Mouse (Mus musculus) thymus, adult 2 months (tissue): ENCODE results near the gene Mylk. TPM values are rescaled to one million over a fixed set of nuclear protein-coding genes. Genes with fewer than 3 reads are reported as not detected.

ENCODE experiments used
- DNase-seq: peaks from one replicate; pipeline ENCODE4 v3.0.0; 2021
- H3K27ac ChIP-seq: fragments of 200-500 bp; 2 replicates; pipeline ENCODE4 v1.5.1; 2012; ENCODE audit warnings: low read length, control low read depth; ENCODE audit not compliant: control insufficient read depth, insufficient read depth
- H3K27me3 ChIP-seq: fragments of 200-500 bp; 2 replicates; pipeline ENCODE4 v1.6.1; 2012; ENCODE audit warnings: mild to moderate bottlenecking, low read length, moderate library complexity, mixed read lengths; ENCODE audit not compliant: control insufficient read depth, insufficient read depth
- H3K36me3 ChIP-seq: fragments of 200-500 bp; 2 replicates; pipeline ENCODE4 v1.6.1; 2012; ENCODE audit warnings: mild to moderate bottlenecking, low read length, moderate library complexity; ENCODE audit not compliant: control insufficient read depth, insufficient read depth
- H3K4me1 ChIP-seq: fragments of 200-500 bp; replicated peaks from 2 replicates; pipeline ENCODE4 v1.6.1; 2012; ENCODE audit warnings: low read length; ENCODE audit not compliant: control insufficient read depth, insufficient read depth
- H3K4me3 ChIP-seq: fragments of 200-500 bp; 2 replicates; pipeline ENCODE4 v1.5.1; 2012; ENCODE audit warnings: mild to moderate bottlenecking, low read length, control low read depth, moderate library complexity; ENCODE audit not compliant: control insufficient read depth, insufficient read depth
- CTCF ChIP-seq: fragments of 200-500 bp; IDR thresholded peaks from 2 replicates; pipeline ENCODE4 v1.5.1; 2012; ENCODE audit warnings: mild to moderate bottlenecking, control low read depth, low read length, moderate library complexity, borderline replicate concordance; ENCODE audit not compliant: control insufficient read depth, poor library complexity, insufficient read depth; ENCODE audit errors: extremely low read depth
- POLR2A ChIP-seq: fragments of 200-500 bp; IDR thresholded peaks from 2 replicates; pipeline ENCODE4 v1.6.1; 2012; ENCODE audit warnings: mild to moderate bottlenecking, low read length, control low read depth, moderate library complexity; ENCODE audit not compliant: control insufficient read depth, poor library complexity, insufficient read depth; ENCODE audit errors: extremely low read depth
- WGBS: fragments of 180-500 bp; shearing (Covaris S2); methylation state at CpG from one replicate; pipeline ENCODE4 v1.1.7; 2018; 5-methylcytosine and 5-hydroxymethylcytosine counted together
- polyA plus RNA-seq: library from polyadenylated mRNA; depleted of rRNA; stranded (reverse); fragments of >200 nt; gene quantifications from 2 replicates; pipeline ENCODE4 v1.2.3, GENCODE M21; 2012

Mylk gene
- polyA plus RNA-seq, 1 experiment: 7.2 TPM

- TF ChIP-seq CTCF: no peak
- TF ChIP-seq POLR2A: no peak
- Histone ChIP-seq H3K27me3 (no peaks in the 10 kb centered on the region), H3K36me3 (no peaks in the 10 kb centered on the region), H3K4me3 (no peak overlapping the region), H3K27ac (no peak overlapping the region), H3K4me1 (no peaks in the 10 kb centered on the region)
- 94% methylated on average over 1 of the region's 1 CpGs for WGBS
- DNase-seq: no peak
Measured at GRCm38 (mm10) chr16:34766193-34766592, 21.2 kb downstream of the Mylk start.

DNA sequence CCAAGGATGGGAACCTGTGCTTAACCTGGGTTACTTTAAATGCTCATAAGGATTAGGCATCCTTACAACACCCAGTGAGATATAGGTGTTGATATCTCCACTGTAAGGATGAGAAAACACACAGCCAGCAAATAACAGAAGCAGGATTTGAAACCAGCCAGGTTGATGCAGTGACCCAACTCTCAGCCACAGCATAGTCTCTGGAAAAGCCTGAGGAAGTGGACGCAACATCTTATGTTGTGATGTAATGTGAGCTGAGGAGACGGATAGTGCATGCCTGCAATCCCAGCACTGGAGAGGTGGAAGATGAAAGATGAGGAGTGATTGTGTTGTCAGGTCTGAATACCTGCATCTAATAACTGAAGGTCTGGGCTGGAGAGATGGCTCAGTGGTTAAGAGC, 22.4 kb downstream of the Mylk start:
- 93% methylated on average over 2 of the region's 2 CpGs for whole genome bisulfite sequencing
- no peak for DNase-seq
- H3K27ac ChIP-seq: no peak overlapping the region
- H3K36me3 ChIP-seq: no peaks in the 10 kb centered on the region
- H3K4me1 ChIP-seq: no peaks in the 10 kb centered on the region
- H3K4me3 ChIP-seq: no peak overlapping the region
- TF ChIP-seq POLR2A (no peak), CTCF (no peak)
- H3K27me3 ChIP-seq: no peaks in the 10 kb centered on the region

DNA sequence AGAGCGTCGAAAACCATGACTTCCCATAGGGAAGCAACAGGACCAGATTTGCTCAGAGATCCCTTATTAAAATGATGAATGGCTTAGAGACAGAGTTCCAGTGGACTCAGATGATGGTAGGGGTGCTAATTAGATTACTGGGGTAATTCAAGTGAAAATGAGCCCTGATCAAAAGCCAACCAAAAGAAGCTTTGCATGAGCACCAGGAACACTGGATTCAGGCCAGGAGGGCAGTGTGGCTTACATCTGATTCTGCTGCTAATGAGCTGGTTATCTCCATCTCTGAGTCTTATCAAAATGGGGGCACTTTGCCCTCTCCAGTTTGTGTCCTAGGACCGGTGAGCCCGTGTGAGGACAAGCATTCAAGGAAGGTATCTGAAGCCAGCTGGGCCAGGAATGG, 23.4 kb downstream of the Mylk start:
- Histone ChIP-seq H3K4me1 (no peaks in the 10 kb centered on the region), H3K4me3 (no peak overlapping the region), H3K27ac (no peak overlapping the region), H3K36me3 (no peaks in the 10 kb centered on the region), H3K27me3 (no peaks in the 10 kb centered on the region)
- 94% methylated on average over 4 of the region's 4 CpGs for WGBS
- no peak for DNase-seq
- no peak for TF ChIP-seq POLR2A
- TF ChIP-seq CTCF: no peak

GRCm38 (mm10) chr16:34770127-34770526, 25.1 kb downstream of the Mylk start:
- H3K27ac ChIP-seq: no peak overlapping the region
- H3K27me3 ChIP-seq: no peaks in the 10 kb centered on the region
- H3K36me3 ChIP-seq: no peaks in the 10 kb centered on the region
- TF ChIP-seq CTCF: no peak
- no peak for TF ChIP-seq POLR2A
- H3K4me3 ChIP-seq: no peak overlapping the region
- WGBS: 30% methylated on average over 4 of the region's 4 CpGs
- H3K4me1 ChIP-seq: no peaks in the 10 kb centered on the region
- DNase-seq: no peak

DNA sequence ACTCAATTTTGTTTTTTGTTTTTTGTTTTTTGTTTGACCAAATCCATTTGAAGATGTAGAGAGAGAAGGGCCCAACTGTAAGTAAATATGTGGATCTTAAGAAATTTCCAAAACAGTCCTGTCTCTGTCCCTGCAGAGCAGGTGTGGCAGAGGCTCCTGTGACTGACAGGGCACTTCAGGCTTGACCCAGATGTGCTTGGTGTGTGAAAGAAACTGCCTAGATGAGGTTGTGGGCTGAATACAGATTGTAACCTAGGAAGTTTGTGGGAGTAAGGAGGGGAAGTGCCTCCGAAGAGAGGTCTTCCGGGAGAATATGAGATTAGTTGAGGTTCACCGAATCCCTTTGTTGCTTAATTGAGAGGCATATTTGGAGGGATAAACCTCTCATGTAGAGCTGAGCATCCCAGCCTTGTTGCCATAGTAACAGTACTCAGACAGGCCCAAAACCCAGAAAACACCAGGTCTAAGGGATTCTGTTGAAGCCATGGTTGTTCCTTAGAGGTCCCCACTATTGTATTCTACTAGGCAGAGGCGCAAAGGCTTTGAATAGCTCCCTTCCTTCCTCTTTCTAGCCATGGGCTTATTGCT, 27.5 kb downstream of the Mylk start:
- DNase-seq: no peak
- H3K27ac ChIP-seq: no peak overlapping the region
- H3K4me1 ChIP-seq: no peaks in the 10 kb centered on the region
- no peaks in the 10 kb centered on the region for H3K27me3 ChIP-seq
- H3K4me3 ChIP-seq: no peak overlapping the region
- 37% methylated on average over 4 of the region's 4 CpGs for WGBS
- no peak for TF ChIP-seq POLR2A
- no peak for TF ChIP-seq CTCF
- no peaks in the 10 kb centered on the region for H3K36me3 ChIP-seq

DNA sequence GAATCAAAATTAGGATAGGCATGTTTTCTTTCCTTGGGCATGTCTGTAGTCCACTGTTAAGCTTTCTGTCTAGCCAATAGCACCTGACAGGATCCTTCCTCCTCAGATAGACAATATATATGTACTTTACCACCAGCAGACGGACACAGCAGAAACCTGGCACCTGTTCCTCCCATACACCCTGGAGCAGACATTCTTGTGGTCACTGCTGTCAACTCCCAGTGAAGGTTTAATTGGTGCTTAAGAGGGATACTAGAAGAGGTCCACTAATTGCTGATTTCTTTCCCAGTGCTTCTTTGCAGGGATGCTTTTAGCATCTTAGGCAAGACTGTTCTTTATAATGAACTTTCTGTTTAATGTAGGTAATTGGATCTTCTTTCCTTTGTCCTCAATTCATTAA, 37.4 kb downstream of the Mylk start:
- no peak for DNase-seq
- WGBS: 74% methylated on average over 1 of the region's 1 CpGs
- Histone ChIP-seq H3K4me3 (no peak overlapping the region), H3K4me1 (no peaks in the 10 kb centered on the region), H3K36me3 (no peaks in the 10 kb centered on the region), H3K27me3 (no peaks in the 10 kb centered on the region), H3K27ac (no peak overlapping the region)
- TF ChIP-seq POLR2A: no peak

- Histone ChIP-seq H3K4me3 (no peak overlapping the region), H3K27ac (no peak overlapping the region), H3K4me1 (no peaks in the 10 kb centered on the region), H3K36me3 (no peaks in the 10 kb centered on the region), H3K27me3 (no peaks in the 10 kb centered on the region)
- WGBS: 87% methylated on average over 5 of the region's 5 CpGs
- no peak for TF ChIP-seq POLR2A
- no peak for TF ChIP-seq CTCF
- no peak for DNase-seq
Measured at GRCm38 (mm10) chr16:34783536-34783935, 38.5 kb downstream of the Mylk start.
